Mouse (Mus musculus) common myeloid progenitor, adult 5-6 weeks (primary cell): ENCODE measurements at regions not wholly inside any gene's neighbourhood (a gene's known extent, or its start where the extent isn't known, plus 50 kb on each side); places are given as distances from the start of the nearest gene placed in this dataset.
"Not testable (repeated sequence)": the region's sequence is repeated elsewhere in the genome, so short reads cannot be mapped to it uniquely, and the experiment has no call there.

Experiments
- ATAC-seq: replicated peaks from 2 replicates; pipeline ENCODE4 v1.8.0; 2016; ENCODE audit warnings: low read depth, mild to moderate bottlenecking, moderate TSS enrichment, inconsistent platforms; ENCODE audit not compliant: poor library complexity, severe bottlenecking

GRCm38 (mm10) chr7:106616932-106617331 lies 63.5 kb downstream of the Olfr693 start:
- ATAC-seq, result peak; percentile 90

GRCm38 (mm10) chr7:106612723-106613122 lies 67.7 kb downstream of the Olfr693 start:
- ATAC-seq, result no peak

GRCm38 (mm10) chr7:106580424-106580823 lies 100.0 kb downstream of the Olfr693 start:
- ATAC-seq, result no peak

GRCm38 (mm10) chr7:106568251-106568650 lies 112.1 kb downstream of the Olfr693 start:
- not testable (repeated sequence) for ATAC-seq

GRCm38 (mm10) chr7:106550881-106551575 lies 129.4 kb downstream of the Olfr693 start:
- ATAC-seq, result peak; percentile 90

GRCm38 (mm10) chr7:106529433-106530102 lies 150.8 kb downstream of the Olfr693 start:
- peak; percentile 59 for ATAC-seq

GRCm38 (mm10) chr7:106529023-106529422 lies 151.4 kb downstream of the Olfr693 start:
- peak; percentile 98 for ATAC-seq

GRCm38 (mm10) chr7:106494851-106495250 lies 185.5 kb downstream of the Olfr693 start:
- no peak for ATAC-seq
